Mouse (Mus musculus): ENCODE results near the gene Pink1.

Pink1 gene

GRCm38 (mm10) chr4:138326077-138326695 lies at the start of gene Pink1:
TSS of gene Pink1 (minus strand) at chr4:138326307.
- peak; percentile 89 for DNase-seq (ENCODE audit: inconsistent ontology term)

- no peak for DNase-seq (ENCODE audit: inconsistent ontology term)
Observed at GRCm38 (mm10) chr4:138375117-138375516, 49.0 kb upstream of the Pink1 start.

- DNase-seq (ENCODE audit: inconsistent ontology term), result no peak
Observed at GRCm38 (mm10) chr4:138370996-138371516, 44.9 kb upstream of the Pink1 start.

DNA sequence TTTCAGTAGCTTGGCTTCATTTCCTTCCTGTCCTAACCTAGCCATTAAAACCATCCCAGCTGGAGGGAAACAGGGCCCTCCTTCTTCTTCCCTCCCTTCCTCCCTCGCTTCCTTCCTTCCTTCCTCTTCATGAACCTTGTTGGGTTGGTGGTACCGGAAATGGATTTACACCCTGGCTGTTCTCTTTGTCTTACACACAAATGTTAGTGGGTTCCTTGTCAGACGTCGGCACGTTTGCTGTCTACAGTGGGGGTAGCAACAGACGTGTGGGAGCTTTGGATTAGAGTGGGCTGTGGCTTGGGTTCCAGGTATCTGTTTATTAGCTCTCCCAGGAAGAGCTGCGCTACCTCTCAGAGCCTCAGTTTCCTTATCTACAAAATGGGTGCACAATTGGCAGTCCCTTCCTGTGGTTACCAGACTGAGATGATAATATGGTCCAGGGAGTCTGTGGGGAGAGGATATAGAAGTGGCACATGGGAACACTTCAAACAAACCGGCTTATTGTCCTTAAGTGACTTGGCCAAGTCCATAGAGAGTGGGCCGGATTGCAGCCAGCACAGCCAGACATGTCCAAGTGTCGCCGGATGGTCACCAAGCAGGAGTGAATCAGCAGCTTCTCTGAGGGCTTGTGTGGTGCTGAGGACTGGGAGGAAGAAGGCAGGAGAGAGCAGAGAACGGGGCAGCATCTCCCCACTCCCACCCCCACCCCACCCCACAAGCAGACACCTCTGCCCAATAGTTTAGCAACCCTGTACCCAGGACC lies 42.6 kb upstream of the Pink1 start:
- DNase-seq (ENCODE audit: inconsistent ontology term), result no peak

DNA sequence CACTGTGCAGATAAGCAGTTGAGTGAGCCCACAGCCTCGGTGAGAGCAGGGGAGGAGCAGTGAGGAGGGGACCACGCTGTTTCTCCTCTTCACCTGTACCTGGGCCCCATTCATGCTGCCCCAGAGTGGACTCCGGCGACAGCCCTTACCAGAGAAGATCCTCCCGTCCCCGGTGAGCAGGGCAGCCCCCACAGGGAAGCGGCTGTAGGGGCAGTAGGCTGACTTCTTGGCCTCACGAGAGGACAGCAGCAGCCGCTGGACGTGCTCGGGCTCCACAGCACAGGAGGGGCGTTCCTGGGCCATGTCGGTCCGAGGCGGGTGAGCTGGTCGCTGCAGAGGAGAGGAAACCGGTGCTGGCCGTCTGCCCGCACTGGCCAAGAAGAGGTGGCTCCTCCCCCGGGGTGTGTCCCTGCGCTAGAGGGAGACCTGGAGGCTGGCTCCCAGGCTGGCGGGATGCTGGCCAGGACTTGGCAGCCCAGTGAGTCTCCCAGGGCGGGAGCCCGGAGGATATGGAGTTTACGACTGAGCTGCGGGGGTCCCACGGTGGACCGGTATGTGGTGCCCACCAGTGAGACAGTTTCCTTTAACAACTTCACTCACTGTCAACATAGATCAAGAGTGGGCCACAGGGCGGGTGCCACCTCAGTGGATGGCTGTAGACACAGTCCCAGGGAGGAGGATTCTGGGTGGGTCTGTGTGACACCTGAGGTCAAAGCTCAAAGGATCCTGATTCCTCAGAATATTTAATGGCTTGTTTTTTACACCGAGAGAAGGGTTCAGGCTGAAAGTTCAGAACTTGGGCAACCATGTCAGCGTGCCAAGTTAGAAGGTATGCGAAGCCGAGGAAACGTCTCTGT lies 41.8 kb upstream of the Pink1 start, which contains the start of gene Cda:
TSS of gene Cda (minus strand) at position 352 of the 857 bp plus-strand sequence.
- DNase-seq (ENCODE audit: inconsistent ontology term), result peak; percentile 92

- DNase-seq (ENCODE audit: inconsistent ontology term), result no peak
Observed at GRCm38 (mm10) chr4:138366561-138366960, 40.5 kb upstream of the Pink1 start.

- DNase-seq (ENCODE audit: inconsistent ontology term), result no peak
Observed at GRCm38 (mm10) chr4:138363511-138363910, 37.4 kb upstream of the Pink1 start.

DNA sequence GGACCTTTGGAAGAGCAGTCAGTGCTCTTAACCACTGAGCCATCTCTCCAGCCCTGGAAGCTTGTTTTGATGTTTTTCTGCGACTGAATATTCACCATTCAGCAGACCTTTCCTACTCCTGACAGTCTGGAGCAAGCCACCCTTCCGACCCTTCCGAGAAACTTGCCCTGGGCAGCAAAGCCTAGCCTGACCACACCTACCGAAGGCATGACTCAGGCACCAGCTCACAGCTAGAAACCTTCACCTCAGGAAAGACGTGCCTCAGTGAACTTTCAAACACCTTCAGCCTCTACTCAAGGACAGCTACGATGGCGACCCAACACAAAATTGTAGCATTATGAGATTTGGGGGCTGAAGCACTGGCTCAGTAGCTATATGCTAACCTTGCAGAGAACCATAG lies 36.8 kb upstream of the Pink1 start:
- DNase-seq (ENCODE audit: inconsistent ontology term), result no peak

GRCm38 (mm10) chr4:138361370-138361821 lies 35.3 kb upstream of the Pink1 start:
- DNase-seq (ENCODE audit: inconsistent ontology term), result peak; percentile 38

DNA sequence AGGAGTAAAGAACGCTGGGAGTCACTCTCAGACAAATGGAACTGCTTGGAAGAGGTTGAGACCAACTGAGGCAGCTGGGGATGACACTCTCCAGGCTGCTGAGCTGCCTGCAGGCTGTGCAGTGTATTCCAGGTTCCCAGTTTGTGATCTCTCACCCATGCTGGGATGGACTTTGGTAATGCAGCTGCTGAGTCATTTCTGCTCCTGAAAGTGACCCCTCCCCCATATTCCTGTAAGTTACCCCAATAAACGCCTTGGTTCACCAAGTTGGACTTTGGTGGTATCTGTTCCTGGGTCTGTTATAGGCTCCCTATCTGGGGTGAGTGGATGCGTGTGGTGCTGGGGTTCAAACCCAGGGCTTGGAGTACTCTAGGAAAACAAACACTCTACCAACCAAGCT lies 32.1 kb upstream of the Pink1 start:
- no peak for DNase-seq (ENCODE audit: inconsistent ontology term)

DNA sequence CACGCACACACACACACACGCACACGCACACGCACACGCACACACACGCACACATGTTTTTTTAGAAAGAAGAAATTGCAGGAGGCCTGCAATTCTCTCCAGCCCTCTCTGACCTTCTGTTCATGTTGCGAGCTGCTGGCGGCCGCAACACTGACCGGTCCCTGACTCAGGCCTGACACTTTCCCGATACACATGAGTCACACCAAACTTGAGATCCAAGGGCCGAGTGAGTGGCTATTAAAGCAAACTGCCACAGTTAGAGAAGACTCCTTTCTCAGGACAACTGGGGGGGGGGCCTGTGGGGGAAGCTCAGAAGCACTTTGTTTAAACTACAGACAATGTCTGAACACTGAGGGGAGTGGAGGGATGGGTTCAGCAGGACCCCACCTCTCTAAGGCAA lies 30.4 kb upstream of the Pink1 start:
- peak; percentile 52 for DNase-seq (ENCODE audit: inconsistent ontology term)

DNA sequence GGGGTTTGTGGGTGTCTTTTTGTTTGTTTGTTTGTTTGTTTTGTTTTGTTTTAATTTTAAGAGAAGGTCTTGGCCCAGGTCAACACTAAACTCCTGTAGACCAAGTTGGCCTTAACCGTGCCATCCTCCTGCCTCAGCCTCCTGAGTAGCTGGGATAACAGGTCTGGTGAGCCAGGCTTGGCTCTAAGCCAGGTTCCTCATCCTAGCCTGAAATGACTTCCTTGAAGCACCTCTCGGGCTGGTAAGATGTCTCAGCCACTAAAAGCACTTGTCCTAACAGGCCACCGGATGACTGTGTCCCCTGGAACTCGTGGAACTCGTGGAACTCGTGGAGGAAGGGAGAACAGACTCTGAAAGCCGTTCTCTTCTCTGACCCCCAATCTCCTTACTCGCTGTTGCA lies 30.0 kb upstream of the Pink1 start:
- no peak for DNase-seq (ENCODE audit: inconsistent ontology term)

DNA sequence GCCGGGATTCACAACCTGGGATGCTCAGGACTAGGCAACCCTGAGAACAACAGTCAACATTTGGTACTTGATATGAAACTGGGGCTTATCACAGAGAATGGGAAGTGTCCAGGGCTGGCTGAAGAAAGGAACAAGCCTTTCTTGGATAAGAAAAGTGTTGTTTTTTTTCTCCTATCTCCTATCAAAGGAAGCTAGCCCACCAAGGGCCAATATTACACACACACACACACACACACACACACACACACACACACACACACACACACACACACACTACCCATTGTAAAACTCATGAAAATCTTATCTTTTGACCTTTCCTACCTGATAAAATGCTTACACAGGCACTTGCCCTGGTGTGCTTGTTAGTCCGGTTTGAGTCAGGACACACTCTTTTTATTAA lies 29.4 kb upstream of the Pink1 start:
- DNase-seq (ENCODE audit: inconsistent ontology term), result no peak

DNA sequence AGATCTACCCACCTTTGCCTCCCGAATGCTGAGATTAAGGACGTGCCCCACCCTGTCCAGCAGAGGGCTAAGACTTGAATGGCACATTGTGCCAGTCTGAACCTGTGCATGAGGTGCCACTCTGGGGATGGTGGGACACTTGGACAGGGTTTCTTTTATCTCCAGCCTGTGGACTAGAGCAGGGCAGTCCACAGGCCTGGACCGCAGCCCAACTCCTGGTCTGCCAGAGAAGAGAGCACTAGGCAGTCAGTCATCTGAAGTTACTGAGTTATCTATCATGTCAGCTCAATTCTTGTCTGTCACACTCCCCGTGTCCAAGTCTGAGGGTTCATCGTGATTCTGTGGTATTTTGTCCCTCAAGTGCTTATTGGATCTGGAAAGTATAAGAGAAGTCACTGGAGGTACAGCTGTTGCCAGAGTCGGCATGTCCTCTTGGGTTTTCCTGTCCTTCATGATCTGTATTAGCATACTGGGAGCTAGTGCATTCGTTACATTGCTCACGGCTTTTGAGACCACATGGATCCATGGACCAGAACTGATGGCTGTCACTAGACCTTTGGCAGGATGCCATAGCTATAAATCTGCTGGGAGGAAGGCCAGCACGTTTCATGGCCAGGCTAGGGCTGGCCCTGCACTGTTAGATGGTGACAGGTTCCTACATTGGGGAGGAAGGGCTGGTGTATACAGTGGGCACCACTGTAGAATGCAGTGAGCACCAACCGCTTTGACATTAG lies 27.5 kb upstream of the Pink1 start:
- DNase-seq (ENCODE audit: inconsistent ontology term), result no peak

GRCm38 (mm10) chr4:138352692-138353091 lies 26.6 kb upstream of the Pink1 start:
- DNase-seq (ENCODE audit: inconsistent ontology term), result no peak

- DNase-seq (ENCODE audit: inconsistent ontology term), result no peak
Observed at GRCm38 (mm10) chr4:138351821-138352220, 25.7 kb upstream of the Pink1 start.

- no peak for DNase-seq (ENCODE audit: inconsistent ontology term)
Observed at GRCm38 (mm10) chr4:138348716-138349115, 22.6 kb upstream of the Pink1 start.

- no peak for DNase-seq (ENCODE audit: inconsistent ontology term)
Observed at GRCm38 (mm10) chr4:138347280-138347679, 21.2 kb upstream of the Pink1 start.

DNA sequence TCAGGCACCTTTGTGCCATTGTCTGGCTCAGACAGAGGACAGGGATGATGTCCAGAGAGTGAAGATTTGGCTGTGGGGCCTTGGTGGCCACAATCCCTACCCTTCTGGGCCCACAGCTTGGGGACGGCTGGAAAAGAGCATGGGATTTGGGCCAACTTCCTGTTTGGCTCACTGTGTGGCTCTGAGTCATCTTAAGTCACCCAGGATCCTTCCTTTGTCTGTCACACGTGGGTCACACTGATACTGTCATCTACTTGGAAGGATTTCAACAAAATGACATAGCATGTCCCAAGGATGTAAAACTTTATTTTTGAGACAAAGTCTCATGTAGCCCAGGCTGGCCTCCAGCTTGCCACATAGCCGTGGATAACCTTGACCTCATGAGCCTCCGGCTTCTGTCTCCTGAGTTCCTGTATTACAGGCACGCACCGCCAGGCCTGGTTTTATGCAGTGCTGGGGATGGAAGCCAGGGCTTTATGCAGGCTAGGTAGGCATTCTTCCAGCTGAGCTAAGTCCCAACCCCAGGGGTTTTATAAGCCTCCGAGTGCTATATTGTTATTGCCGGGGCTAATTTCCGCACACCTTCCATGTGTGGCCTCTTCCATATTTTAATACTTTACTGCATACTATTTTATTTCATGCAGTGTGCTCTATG lies 18.9 kb upstream of the Pink1 start:
- peak; percentile 63 for DNase-seq (ENCODE audit: inconsistent ontology term)

- peak; percentile 92 for DNase-seq (ENCODE audit: inconsistent ontology term)
Observed at GRCm38 (mm10) chr4:138343341-138343837, 17.3 kb upstream of the Pink1 start.

DNA sequence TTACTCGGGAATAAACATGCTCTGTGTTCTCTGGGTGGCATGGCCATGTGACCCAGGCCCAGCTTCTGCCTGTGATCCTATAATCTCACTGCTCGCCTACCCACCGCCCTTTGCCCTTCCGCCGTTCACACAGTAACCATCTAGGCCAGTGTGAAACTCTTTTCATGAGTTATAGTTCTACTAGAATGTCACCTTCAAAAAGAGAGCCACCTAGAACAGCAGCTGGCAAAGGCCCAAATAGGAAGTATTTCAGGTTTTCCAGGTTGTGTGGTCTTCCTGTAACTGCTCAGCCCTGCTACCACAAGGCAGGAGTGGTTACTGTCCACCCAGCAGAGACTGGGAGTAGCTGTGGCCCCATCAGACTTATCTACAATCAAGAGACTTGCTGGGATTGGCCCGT lies 16.7 kb upstream of the Pink1 start:
- DNase-seq (ENCODE audit: inconsistent ontology term), result no peak
